Mouse (Mus musculus) kidney, postnatal 0 days (tissue): ENCODE results near the gene Cables2. TPM values are rescaled to one million over a fixed set of nuclear protein-coding genes. Genes with fewer than 3 reads are reported as not detected.

Source experiments
- ATAC-seq: fragments of 200-750 bp; cut with Nextera tagmentation; replicated peaks from 2 replicates; pipeline ENCODE4 v1.8.0; 2017; ENCODE audit warnings: low read depth, moderate number of reproducible peaks, moderate TSS enrichment, moderate library complexity; ENCODE audit not compliant: low FRiP score
- DNase-seq: peaks from one replicate; pipeline ENCODE4 v3.0.0-alpha.2; 2016; ENCODE audit warnings: low spot score
- H3K27ac ChIP-seq: fragments of 300-500 bp; sonication (generic); 2 replicates; pipeline ENCODE4 v1.5.1; 2014; ENCODE audit warnings: mild to moderate bottlenecking
- H3K27me3 ChIP-seq: fragments of 300-500 bp; sonication (generic); 2 replicates; pipeline ENCODE4 v1.6.1; 2014; ENCODE audit warnings: low read length, mixed read lengths; ENCODE audit not compliant: insufficient read depth
- H3K36me3 ChIP-seq: fragments of 300-500 bp; sonication (generic); 2 replicates; pipeline ENCODE4 v1.6.1; 2014; ENCODE audit warnings: low read length, mixed read lengths; ENCODE audit not compliant: insufficient read depth
- H3K4me1 ChIP-seq: fragments of 300-500 bp; sonication (generic); replicated peaks from 2 replicates; pipeline ENCODE4 v1.6.1; 2014; ENCODE audit warnings: antibody characterized with exemption, low read length, mixed read lengths; ENCODE audit not compliant: insufficient read depth
- H3K4me2 ChIP-seq: fragments of 300-500 bp; sonication (generic); 2 replicates; pipeline ENCODE4 v1.6.1; 2014; ENCODE audit warnings: mild to moderate bottlenecking, low read length, moderate library complexity, mixed read lengths
- H3K4me3 ChIP-seq: fragments of 300-500 bp; sonication (generic); replicated peaks from 2 replicates; pipeline ENCODE4 v1.5.1; 2014; ENCODE audit warnings: low read depth, low read length
- H3K9ac ChIP-seq: fragments of 300-500 bp; sonication (generic); 2 replicates; pipeline ENCODE4 v1.6.1; 2014; ENCODE audit warnings: low read depth, low read length
- H3K9me3 ChIP-seq: fragments of 300-500 bp; sonication (generic); replicated peaks from 2 replicates; pipeline ENCODE4 v1.6.1; 2016; ENCODE audit warnings: low read length, inconsistent platforms, mixed read lengths
- CTCF ChIP-seq: IDR thresholded peaks from 2 replicates; pipeline ENCODE4 v1.5.1; 2016; ENCODE audit warnings: antibody characterized with exemption, low read depth, mild to moderate bottlenecking, moderate library complexity
- WGBS: fragments of 180-500 bp; shearing (Covaris S2); extraction: QIAGEN DNeasy Blood & Tissue Kit; methylation state at CpG from one replicate; pipeline ENCODE4 v1.1.7; 2014; 5-methylcytosine and 5-hydroxymethylcytosine counted together
- polyA plus RNA-seq: library from polyadenylated mRNA; unstranded; fragments of >200 nt; fragmentation: Nextera tagmentation; extraction: Ambion mirVana; gene quantifications from 2 replicates; pipeline ENCODE4 v1.2.1, GENCODE M21; 2015

The Cables2 gene
- polyA plus RNA-seq, 1 experiment from 2014 or later, result 13.1 TPM

- ATAC-seq (no peak), DNase-seq (no peak)
- Histone ChIP-seq H3K4me1 (peaks cover 14% of the 10 kb centered on the region), H3K4me2 (no peak overlapping the region), H3K9ac (no peak overlapping the region), H3K9me3 (no peaks in the 10 kb centered on the region), H3K36me3 (no peaks in the 10 kb centered on the region), H3K27ac (peak overlapping the region; percentile 51; the same call in 1 of the 2 replicates), H3K4me3 (no peak overlapping the region), H3K27me3 (no peaks in the 10 kb centered on the region)
- 80% methylated on average over 7 of the region's 7 CpGs for WGBS
- no peak for TF ChIP-seq CTCF
These were observed 35.5 kb downstream of the Cables2 start for GRCm38 (mm10) chr2:180237601-180238345.

- H3K4me1 ChIP-seq, result peaks cover 14% of the 10 kb centered on the region
- no peak overlapping the region for H3K4me3 ChIP-seq
- no peaks in the 10 kb centered on the region for H3K36me3 ChIP-seq
- ATAC-seq (no peak), DNase-seq (no peak)
- H3K27me3 ChIP-seq, result no peaks in the 10 kb centered on the region
- H3K9me3 ChIP-seq, result no peaks in the 10 kb centered on the region
- no peak overlapping the region for H3K27ac ChIP-seq
- no peak for TF ChIP-seq CTCF
- H3K9ac ChIP-seq, result no peak overlapping the region
- 42% methylated on average over 3 of the region's 3 CpGs for WGBS
- no peak overlapping the region for H3K4me2 ChIP-seq
These were observed 36.4 kb downstream of the Cables2 start for GRCm38 (mm10) chr2:180236930-180237329.

- 77% methylated on average over 2 of the region's 3 CpGs for WGBS
- H3K4me3 ChIP-seq, result no peak overlapping the region
These were observed 36.8 kb downstream of the Cables2 start for GRCm38 (mm10) chr2:180236500-180236899.

GRCm38 (mm10) chr2:180235788-180236187 lies 37.5 kb downstream of the Cables2 start:
- no peak overlapping the region for H3K4me2 ChIP-seq
- ATAC-seq (no peak), DNase-seq (no peak)
- no peaks in the 10 kb centered on the region for H3K27me3 ChIP-seq
- WGBS, result 87% methylated on average over 4 of the region's 4 CpGs
- no peaks in the 10 kb centered on the region for H3K36me3 ChIP-seq
- H3K4me1 ChIP-seq, result peaks cover 14% of the 10 kb centered on the region
- 0 out of 2 replicates have a peak overlapping the region, but pooled peaks have one; percentile 6 for H3K9ac ChIP-seq
- no peaks in the 10 kb centered on the region for H3K9me3 ChIP-seq
- TF ChIP-seq CTCF, result no peak
- H3K4me3 ChIP-seq, result no peak overlapping the region
- peak overlapping the region; percentile 77 for H3K27ac ChIP-seq

More at GRCm38 (mm10) chr2:180236500-180236899, 36.8 kb downstream of the Cables2 start:
- H3K4me1 ChIP-seq, result peaks cover 14% of the 10 kb centered on the region
- TF ChIP-seq CTCF, result no peak
- no peak overlapping the region for H3K4me2 ChIP-seq
- H3K27me3 ChIP-seq, result no peaks in the 10 kb centered on the region
- no peaks in the 10 kb centered on the region for H3K36me3 ChIP-seq
- ATAC-seq, result no peak
- no peak for DNase-seq
- no peaks in the 10 kb centered on the region for H3K9me3 ChIP-seq
- peak overlapping the region; percentile 58; the same call in 1 of the 2 replicates for H3K27ac ChIP-seq
- H3K9ac ChIP-seq, result no peak overlapping the region

DNA sequence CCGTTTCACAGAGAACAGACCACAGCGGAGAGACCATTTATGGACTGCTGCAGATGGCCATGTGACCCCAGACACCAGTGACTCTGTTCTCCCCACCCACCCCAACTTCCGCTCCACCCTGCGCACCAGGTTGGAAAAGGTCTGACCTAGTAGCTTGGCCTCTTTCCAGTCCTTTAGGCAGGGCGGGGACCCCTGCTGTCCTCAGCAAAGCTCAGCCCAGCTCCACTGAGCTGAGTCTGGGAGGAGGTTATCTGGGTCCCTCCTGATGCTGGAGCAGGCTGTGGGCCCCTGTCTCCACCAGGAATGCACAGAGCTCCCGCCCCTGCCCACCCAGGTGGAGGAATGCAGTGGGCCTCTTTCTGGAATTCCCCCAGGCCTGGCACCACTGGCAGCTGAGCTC lies 38.3 kb downstream of the Cables2 start:
- Histone ChIP-seq H3K9me3 (no peaks in the 10 kb centered on the region), H3K27ac (peak overlapping the region; percentile 77), H3K27me3 (no peaks in the 10 kb centered on the region), H3K4me1 (peaks cover 14% of the 10 kb centered on the region), H3K4me3 (no peak overlapping the region), H3K36me3 (no peaks in the 10 kb centered on the region), H3K4me2 (no peak overlapping the region), H3K9ac (no peak overlapping the region)
- no peak for TF ChIP-seq CTCF
- DNase-seq (no peak), ATAC-seq (peak; percentile 80)
- 38% methylated on average over 6 of the region's 6 CpGs for WGBS

- ATAC-seq (no peak), DNase-seq (no peak)
- H3K4me2 ChIP-seq, result no peak overlapping the region
- 92% methylated on average over 8 of the region's 8 CpGs for WGBS
- H3K36me3 ChIP-seq, result no peaks in the 10 kb centered on the region
- H3K27me3 ChIP-seq, result no peaks in the 10 kb centered on the region
- TF ChIP-seq CTCF, result no peak
- H3K9ac ChIP-seq, result no peak overlapping the region
- peaks cover 14% of the 10 kb centered on the region for H3K4me1 ChIP-seq
- H3K4me3 ChIP-seq, result no peak overlapping the region
- peak overlapping the region; percentile 77 for H3K27ac ChIP-seq
- H3K9me3 ChIP-seq, result no peaks in the 10 kb centered on the region
These were observed 38.9 kb downstream of the Cables2 start for GRCm38 (mm10) chr2:180234353-180234752.
